Mouse (Mus musculus): ENCODE results near the gene Hist1h3i.
A peak's percentile ranks its signal among the peaks of the same experiment; 100 is the strongest.
"Not testable (repeated sequence)": the region's sequence is repeated elsewhere in the genome, so short reads cannot be mapped to it uniquely, and the experiment has no call there.

Gene Hist1h3i

DNA sequence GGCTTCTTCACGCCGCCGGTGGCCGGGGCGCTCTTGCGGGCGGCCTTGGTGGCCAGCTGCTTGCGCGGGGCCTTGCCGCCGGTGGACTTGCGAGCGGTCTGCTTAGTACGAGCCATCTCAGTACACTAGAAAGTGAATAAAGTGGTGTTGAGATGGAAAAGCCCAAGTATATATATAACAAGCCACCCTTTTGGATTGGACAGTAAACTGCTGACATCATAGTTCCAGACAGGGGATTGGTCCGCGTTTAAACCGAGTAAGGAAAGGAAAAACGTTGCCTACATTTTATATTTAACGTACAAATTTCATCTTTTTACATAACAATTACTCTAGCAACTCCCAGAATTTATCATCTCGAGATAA lies at the start of gene Hist1h3i:
Hist1h3i (minus strand) TSS at position 116 of the 363 bp plus-strand sequence.
- no peak for DNase-seq (ENCODE audit: low spot score)

DNA sequence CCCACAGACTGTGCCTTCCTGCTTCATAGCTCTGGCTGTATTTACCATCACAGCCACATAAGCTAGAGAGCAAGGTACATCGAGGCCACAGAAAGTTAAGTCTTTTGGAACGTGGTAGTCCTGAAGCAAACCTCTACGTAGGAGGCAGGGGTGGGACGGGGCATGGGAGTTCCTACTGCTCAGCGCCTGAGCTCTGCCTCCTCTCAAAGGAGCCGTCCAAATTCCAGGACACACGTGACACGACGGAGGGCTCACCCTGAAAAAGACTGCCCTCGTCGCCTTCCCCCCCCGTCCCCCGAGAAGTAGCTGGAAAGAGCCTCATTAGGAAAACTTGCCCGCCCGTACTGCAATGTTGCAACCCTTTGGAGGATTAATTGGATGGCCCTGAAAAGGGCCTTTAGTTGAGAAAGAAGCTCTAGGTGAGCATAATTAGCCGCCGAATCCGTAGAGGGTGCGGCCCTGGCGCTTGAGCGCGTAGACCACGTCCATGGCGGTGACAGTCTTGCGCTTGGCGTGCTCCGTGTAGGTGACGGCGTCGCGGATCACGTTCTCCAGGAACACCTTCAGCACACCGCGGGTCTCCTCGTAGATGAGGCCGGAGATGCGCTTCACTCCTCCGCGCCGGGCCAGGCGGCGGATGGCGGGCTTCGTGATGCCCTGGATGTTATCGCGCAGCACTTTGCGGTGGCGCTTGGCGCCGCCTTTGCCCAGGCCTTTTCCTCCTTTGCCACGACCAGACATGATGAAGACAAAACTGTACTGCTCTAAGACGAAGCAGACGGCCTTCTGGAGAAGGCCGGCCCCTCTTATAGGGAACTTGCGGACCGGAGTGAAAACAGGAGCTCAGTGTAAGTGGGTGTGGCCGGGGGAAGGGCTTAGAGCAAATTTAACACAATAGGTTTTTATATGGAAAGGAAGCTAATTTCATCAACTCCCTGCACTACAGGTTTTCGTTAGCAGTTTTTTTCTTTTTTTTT lies 48.5 kb upstream of the Hist1h3i start, which contains the start of gene Hist1h4n:
Hist1h4n (minus strand) TSS at position 779 of the 977 bp plus-strand sequence.
- not testable (repeated sequence) for DNase-seq (ENCODE audit: low spot score)

- DNase-seq (ENCODE audit: low spot score), result no peak
Measured at GRCm38 (mm10) chr13:21830344-21830743, 47.2 kb upstream of the Hist1h3i start.

GRCm38 (mm10) chr13:21828511-21828910 lies 45.3 kb upstream of the Hist1h3i start:
- DNase-seq (ENCODE audit: low spot score), result no peak

DNA sequence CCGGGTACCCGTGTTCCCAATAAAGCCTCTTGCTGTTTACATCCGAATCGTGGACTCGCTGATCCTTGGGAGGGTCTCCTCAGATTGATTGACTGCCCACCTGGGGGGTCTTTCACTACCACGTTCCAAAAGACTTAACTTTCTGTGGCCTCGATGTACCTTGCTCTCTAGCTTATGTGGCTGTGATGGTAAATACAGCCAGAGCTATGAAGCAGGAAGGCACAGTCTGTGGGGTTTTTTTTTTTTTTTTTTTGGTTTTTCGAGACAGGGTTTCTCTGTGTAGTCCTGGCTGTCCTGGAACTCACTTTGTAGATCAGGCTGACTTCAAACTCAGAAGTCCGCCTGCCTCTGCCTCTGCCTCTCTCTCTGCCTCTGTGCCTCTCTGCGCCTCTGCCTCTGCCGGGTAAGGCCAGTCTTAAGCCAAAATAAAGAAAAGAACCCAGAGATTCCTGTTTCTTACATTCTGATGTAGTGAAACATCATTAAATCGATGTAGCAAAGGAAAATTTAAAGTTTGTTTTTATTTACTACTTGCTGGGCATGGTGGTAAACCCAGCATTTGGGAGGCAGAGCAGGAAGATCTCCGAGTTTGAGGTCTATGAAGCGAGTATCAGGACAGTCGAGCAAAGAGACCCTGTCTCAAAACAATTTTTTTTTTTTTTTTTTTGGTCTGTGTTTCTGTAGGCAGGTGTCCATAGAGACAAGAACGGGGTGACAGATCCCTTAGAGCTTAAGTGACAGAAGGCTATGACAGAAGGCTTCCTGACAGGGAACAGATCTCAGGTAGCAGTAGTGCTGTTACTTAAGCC lies 37.1 kb upstream of the Hist1h3i start:
- not testable (repeated sequence) for DNase-seq (ENCODE audit: low spot score)

- not testable (repeated sequence) for DNase-seq (ENCODE audit: low spot score)
Measured at GRCm38 (mm10) chr13:21812092-21812491, 28.9 kb upstream of the Hist1h3i start.

DNA sequence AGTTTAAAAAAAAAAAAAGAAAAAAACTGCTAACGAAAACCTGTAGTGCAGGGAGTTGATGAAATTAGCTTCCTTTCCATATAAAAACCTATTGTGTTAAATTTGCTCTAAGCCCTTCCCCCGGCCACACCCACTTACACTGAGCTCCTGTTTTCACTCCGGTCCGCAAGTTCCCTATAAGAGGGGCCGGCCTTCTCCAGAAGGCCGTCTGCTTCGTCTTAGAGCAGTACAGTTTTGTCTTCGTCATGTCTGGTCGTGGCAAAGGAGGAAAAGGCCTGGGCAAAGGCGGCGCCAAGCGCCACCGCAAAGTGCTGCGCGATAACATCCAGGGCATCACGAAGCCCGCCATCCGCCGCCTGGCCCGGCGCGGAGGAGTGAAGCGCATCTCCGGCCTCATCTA lies 28.4 kb upstream of the Hist1h3i start, which contains the start of gene Hist1h4m:
Hist1h4m (plus strand) TSS at position 208 of the 400 bp plus-strand sequence.
- not testable (repeated sequence) for DNase-seq (ENCODE audit: low spot score)

GRCm38 (mm10) chr13:21811074-21811473 lies 27.9 kb upstream of the Hist1h3i start:
- DNase-seq (ENCODE audit: low spot score), result not testable (repeated sequence)

DNA sequence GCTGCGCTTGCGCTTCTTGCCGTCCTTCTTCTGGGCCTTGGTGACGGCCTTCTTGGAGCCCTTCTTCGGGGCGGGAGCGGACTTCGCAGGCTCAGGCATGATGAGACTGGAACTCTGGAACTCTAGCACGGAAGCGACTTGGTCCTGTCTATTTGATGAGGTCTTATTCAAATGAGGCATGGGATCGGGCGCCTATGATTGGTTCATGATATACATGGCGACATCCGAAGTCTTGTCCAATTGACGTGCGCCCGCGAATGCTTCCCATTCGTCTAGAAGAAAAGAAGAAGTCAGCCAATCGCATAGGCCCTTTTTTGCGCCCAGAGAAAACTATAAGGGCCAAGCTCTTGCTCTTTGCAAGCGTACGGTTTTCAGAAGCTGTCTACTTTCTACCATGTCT lies 26.9 kb upstream of the Hist1h3i start, which contains the start of the genes Hist1h2bq and Hist1h2ao:
Hist1h2bq (minus strand) TSS at position 125 of the 400 bp plus-strand sequence.
Hist1h2ao (plus strand) TSS at position 393 of the 400 bp plus-strand sequence.
- DNase-seq (ENCODE audit: low spot score), result not testable (repeated sequence)

DNA sequence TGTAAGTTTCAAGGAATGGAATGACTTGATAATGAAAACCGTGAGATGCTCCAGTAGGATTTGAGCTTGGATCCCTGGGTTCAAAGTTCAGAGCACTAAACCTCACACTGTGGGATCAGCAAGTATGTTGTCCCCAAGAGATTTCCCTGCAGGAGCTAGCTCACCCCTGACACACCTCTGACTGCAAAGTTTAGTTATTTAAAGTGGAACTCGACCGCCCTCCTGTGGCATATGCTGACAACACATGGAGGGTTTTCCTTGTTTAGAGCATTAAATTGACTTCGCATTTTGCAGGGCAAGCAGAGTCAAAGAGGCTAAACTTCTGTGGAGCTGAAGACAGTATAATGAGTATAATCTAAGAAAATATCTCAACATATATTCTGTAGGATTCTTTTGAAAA lies 19.9 kb upstream of the Hist1h3i start:
- DNase-seq (ENCODE audit: low spot score), result not testable (repeated sequence)

GRCm38 (mm10) chr13:21797163-21797562 lies 14.0 kb upstream of the Hist1h3i start:
- not testable (repeated sequence) for DNase-seq (ENCODE audit: low spot score)

DNA sequence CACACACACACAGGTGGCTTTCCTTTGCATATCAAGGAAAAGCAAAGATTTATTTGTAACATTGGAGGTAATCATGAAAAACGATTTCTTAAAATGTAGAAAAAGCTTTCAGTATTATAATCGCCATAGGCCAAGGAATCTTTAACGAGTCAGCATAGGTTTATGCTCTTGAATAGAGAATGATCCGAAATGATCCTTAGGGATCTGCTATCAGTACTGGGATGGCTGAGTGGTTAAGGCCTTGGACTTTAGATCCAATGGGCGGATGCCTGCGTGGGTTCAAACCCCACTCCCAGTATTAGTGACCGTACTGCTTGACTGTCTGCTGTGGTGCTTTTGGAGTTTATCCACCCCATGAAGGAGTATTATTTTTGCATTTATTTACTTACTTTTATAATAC lies 12.4 kb upstream of the Hist1h3i start:
- no peak for DNase-seq (ENCODE audit: low spot score)

DNA sequence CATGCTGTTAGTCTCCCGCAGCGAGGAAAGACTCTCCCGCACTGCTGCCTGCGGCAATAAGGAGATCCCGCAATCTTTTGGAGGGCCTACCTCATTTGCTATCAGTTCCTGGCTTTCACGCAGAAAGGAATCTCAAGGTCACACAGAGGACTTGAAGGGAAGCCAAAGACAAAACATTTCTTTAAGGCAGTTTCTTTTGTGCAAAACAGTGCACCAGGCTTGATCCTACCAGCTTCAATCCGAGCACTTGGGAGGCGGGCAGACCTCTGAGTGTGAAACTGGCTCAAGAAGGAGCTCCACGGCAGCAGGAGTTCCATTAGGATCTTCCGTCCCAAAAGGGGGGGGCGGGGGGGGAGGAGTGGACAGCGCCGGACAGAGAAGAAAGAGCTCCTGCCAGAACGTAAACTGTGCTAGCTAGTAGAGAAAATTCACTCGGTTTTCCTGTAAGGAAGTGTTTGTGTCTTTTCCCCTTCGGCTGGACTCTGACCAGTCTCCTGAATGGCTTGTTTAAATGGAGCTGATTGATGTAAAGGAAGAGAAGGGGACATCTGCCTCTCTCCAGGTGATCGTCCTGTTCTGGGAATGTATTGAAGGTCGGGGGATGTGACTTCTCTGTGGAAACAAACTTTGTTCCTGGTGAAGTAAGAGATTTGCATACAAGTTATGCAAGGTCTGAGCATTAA lies 7.6 kb upstream of the Hist1h3i start:
- DNase-seq (ENCODE audit: low spot score), result no peak

- no peak for DNase-seq (ENCODE audit: low spot score)
Measured at GRCm38 (mm10) chr13:21789925-21790324, 6.8 kb upstream of the Hist1h3i start.

DNA sequence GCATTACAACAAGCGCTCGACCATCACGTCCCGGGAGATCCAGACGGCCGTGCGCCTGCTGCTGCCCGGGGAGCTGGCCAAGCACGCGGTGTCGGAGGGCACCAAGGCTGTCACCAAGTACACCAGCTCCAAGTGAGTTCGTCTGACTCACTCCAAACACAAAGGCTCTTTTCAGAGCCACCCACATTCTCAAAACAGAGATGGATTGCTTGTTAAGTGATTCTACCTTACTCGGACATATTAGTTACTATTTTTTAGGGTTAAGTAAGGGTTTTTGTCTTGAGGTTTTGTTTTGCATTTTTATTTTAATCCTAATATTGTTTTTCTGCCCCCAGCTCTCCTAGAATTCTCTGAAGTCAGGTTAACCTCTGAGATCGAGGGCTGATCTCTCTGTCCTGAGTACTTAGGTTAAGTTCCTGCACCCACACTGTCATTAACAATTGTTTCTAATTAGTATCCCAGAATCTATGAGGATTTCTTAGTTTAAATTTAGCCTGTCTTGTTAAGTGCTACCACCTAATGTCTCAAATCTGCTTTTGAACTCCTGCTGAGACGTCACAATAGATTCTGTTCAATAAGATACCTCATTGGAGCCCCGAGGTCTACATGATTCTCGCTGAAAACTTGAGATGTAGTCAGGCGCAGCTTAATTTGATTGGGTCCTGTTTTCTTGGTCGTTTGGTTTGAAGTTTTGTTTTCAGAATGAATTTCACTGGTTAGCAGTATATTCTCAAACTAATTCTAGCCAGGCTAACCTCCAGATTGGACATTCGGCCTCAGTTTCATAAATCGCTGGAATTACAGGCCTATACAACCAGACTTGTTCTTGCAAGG lies 4.8 kb upstream of the Hist1h3i start:
- DNase-seq (ENCODE audit: low spot score), result no peak

DNA sequence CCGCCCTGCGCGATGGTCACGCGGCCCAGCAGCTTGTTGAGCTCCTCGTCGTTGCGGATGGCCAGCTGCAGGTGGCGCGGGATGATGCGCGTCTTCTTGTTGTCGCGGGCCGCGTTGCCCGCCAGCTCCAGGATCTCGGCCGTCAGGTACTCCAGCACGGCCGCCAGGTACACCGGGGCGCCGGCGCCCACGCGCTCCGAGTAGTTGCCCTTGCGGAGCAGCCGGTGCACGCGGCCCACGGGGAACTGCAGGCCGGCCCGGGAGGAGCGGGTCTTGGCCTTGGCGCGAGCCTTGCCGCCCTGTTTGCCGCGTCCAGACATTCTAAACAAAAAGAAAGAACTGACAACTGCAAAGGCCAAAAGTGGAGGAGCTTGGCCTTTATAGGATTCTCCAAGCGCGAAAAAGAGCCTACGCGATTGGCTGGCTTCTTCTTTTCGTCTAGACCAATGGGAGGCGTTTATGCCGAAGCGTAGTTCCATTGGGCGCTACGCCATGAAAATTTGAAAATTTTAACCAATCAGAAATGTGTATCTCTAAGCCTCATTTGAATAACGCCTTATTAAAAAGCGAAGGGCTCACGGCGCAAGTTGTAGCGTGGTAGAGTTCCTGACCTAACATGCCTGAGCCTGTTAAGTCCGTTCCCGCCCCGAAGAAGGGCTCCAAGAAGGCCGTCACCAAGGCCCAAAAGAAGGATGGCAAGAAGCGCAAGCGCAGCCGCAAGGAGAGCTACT lies 3.9 kb upstream of the Hist1h3i start, which contains the start of the genes Hist1h2an and Hist1h2bp:
Hist1h2an (minus strand) TSS at position 320 of the 731 bp plus-strand sequence.
Hist1h2bp (plus strand) TSS at position 563 of the 731 bp plus-strand sequence.
- peak; percentile 27 for DNase-seq (ENCODE audit: low spot score)

GRCm38 (mm10) chr13:21786189-21786898 lies 3.2 kb upstream of the Hist1h3i start:
- DNase-seq (ENCODE audit: low spot score), result no peak

GRCm38 (mm10) chr13:21784311-21784710 lies 1.1 kb upstream of the Hist1h3i start:
- no peak for DNase-seq (ENCODE audit: low spot score)

DNA sequence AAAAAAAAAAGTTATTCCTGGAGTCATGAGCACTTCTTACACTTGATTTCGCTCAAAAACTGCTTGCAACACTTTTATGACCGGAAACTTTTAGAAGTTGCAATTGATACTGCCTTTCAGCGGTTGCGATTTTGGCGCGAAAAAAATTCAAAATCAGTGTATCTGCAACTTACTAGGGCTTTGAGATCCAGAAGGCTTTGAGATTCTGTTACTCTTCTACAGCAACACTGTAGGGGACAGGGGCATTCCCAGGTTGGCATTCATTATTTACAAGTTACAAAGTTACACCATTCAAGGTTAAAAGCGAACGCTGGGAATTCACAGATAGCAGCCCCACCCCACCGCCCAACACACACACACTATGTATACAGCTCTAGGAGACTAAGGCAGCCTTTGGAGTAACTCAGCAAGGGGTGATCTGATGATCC lies 578 bp upstream of the Hist1h3i start:
- no peak for DNase-seq (ENCODE audit: low spot score)

Measured in urinary bladder, postnatal 10 days (tissue).